Mouse (Mus musculus): ENCODE results near the gene Atp9a.

The Atp9a gene

GRCm38 (mm10) chr2:168679381-168680199 lies 62.6 kb downstream of the Atp9a start:
- DNase-seq, result no peak

GRCm38 (mm10) chr2:168678662-168679294 lies 63.4 kb downstream of the Atp9a start:
- no peak for DNase-seq

- no peak for DNase-seq
Measured at GRCm38 (mm10) chr2:168677650-168678049, 64.6 kb downstream of the Atp9a start.

- no peak for DNase-seq
Measured at GRCm38 (mm10) chr2:168671724-168672123, 70.5 kb downstream of the Atp9a start.

GRCm38 (mm10) chr2:168670241-168670640 lies 72.0 kb downstream of the Atp9a start:
- DNase-seq, result no peak

- no peak for DNase-seq
Measured at GRCm38 (mm10) chr2:168669762-168670161, 72.4 kb downstream of the Atp9a start.

GRCm38 (mm10) chr2:168667745-168668144 lies 74.5 kb downstream of the Atp9a start:
- DNase-seq, result no peak

GRCm38 (mm10) chr2:168665680-168666079 lies 76.5 kb downstream of the Atp9a start:
- DNase-seq, result no peak

- no peak for DNase-seq
Measured at GRCm38 (mm10) chr2:168663716-168664115, 78.5 kb downstream of the Atp9a start.

- DNase-seq, result no peak
Measured at GRCm38 (mm10) chr2:168663216-168663615, 79.0 kb downstream of the Atp9a start.

GRCm38 (mm10) chr2:168661802-168662201 lies 80.4 kb downstream of the Atp9a start:
- DNase-seq, result no peak

- no peak for DNase-seq
Measured at GRCm38 (mm10) chr2:168660344-168660743, 81.9 kb downstream of the Atp9a start.

- no peak for DNase-seq
Measured at GRCm38 (mm10) chr2:168658551-168658950, 83.7 kb downstream of the Atp9a start.

GRCm38 (mm10) chr2:168656569-168657308 lies 85.5 kb downstream of the Atp9a start:
- no peak for DNase-seq

GRCm38 (mm10) chr2:168654983-168655669 lies 87.1 kb downstream of the Atp9a start:
- DNase-seq, result no peak

GRCm38 (mm10) chr2:168654482-168654881 lies 87.7 kb downstream of the Atp9a start:
- no peak for DNase-seq

- peak in 1 of 2 experiments; percentile 18 for DNase-seq
Measured at GRCm38 (mm10) chr2:168651757-168652156, 90.5 kb downstream of the Atp9a start.

GRCm38 (mm10) chr2:168648171-168648570 lies 94.0 kb downstream of the Atp9a start:
- no peak for DNase-seq

GRCm38 (mm10) chr2:168644855-168645254 lies 97.4 kb downstream of the Atp9a start:
- no peak for DNase-seq

- no peak for DNase-seq
Measured at GRCm38 (mm10) chr2:168643524-168644177, 98.6 kb downstream of the Atp9a start.

GRCm38 (mm10) chr2:168642187-168642586 lies 100.0 kb downstream of the Atp9a start:
- no peak for DNase-seq

GRCm38 (mm10) chr2:168640460-168640859 lies 101.7 kb downstream of the Atp9a start:
- DNase-seq, result no peak

Measured in spleen, adult 18-20 months (tissue).